Mouse (Mus musculus): Measurements from ENCODE around the gene Cnpy1. TPM values are rescaled to one million over a fixed set of nuclear protein-coding genes. Genes with fewer than 3 reads are reported as not detected.

The Cnpy1 gene
- polyA plus RNA-seq, 1 experiment from 2014 or later: 148 TPM

GRCm38 (mm10) chr5:28159072-28159458, 86.5 kb downstream of the Cnpy1 start:
- Histone ChIP-seq H3K4me3 (peak overlapping the region; percentile 30; the same call in 1 of the 2 replicates), H3K36me3 (no peaks in the 10 kb centered on the region), H3K4me1 (peaks cover 30% of the 10 kb centered on the region; the same call in 1 of the 2 replicates), H3K9ac (replicated peaks) (peak overlapping the region; percentile 31), H3K27ac (replicated peaks) (peak overlapping the region; percentile 69), H3K27me3 (peaks cover 92% of the 10 kb centered on the region), H3K9me3 (no peaks in the 10 kb centered on the region), H3K4me2 (replicated peaks) (peak overlapping the region; percentile 50)
- WGBS: 3% methylated on average over 15 of the region's 15 CpGs
- ATAC-seq (ENCODE audit: low FRiP score, low read depth): 0 out of 2 replicates have a peak, but pooled peaks have one; percentile 20

GRCm38 (mm10) chr5:28158308-28159071, 87.1 kb downstream of the Cnpy1 start:
- H3K36me3 ChIP-seq: no peaks in the 10 kb centered on the region

GRCm38 (mm10) chr5:28157781-28158180, 87.8 kb downstream of the Cnpy1 start:
- peak overlapping the region; percentile 69 for H3K27ac ChIP-seq (replicated peaks)
- no peaks in the 10 kb centered on the region for H3K36me3 ChIP-seq
- 1% methylated on average over 17 of the region's 17 CpGs for WGBS
- H3K4me1 ChIP-seq: peaks cover 27% of the 10 kb centered on the region; the same call in 1 of the 2 replicates
- H3K27me3 ChIP-seq: peaks cover 91% of the 10 kb centered on the region
- peak overlapping the region; percentile 4; the same call in 1 of the 2 replicates for H3K9ac ChIP-seq (replicated peaks)
- no peak for ATAC-seq (ENCODE audit: low FRiP score, low read depth)
- H3K4me2 ChIP-seq (replicated peaks): peak overlapping the region; percentile 50
- no peaks in the 10 kb centered on the region for H3K9me3 ChIP-seq
- peak overlapping the region; percentile 30 for H3K4me3 ChIP-seq

More at GRCm38 (mm10) chr5:28158308-28159071, 87.1 kb downstream of the Cnpy1 start:
- H3K4me1 ChIP-seq: peaks cover 27% of the 10 kb centered on the region; the same call in 1 of the 2 replicates
- H3K27ac ChIP-seq (replicated peaks): peak overlapping the region; percentile 69
- H3K9ac ChIP-seq (replicated peaks): peak overlapping the region; percentile 31
- H3K27me3 ChIP-seq: peaks cover 92% of the 10 kb centered on the region
- peak; percentile 90 for ATAC-seq (ENCODE audit: low FRiP score, low read depth)
- peak overlapping the region; percentile 30 for H3K4me3 ChIP-seq
- no peaks in the 10 kb centered on the region for H3K9me3 ChIP-seq
- WGBS: under 1% methylated on average over 31 of the region's 31 CpGs
- H3K4me2 ChIP-seq (replicated peaks): peak overlapping the region; percentile 50

GRCm38 (mm10) chr5:28157044-28157730, 88.4 kb downstream of the Cnpy1 start:
- ATAC-seq (ENCODE audit: low FRiP score, low read depth): no peak
- no peaks in the 10 kb centered on the region for H3K36me3 ChIP-seq
- no peaks in the 10 kb centered on the region for H3K9me3 ChIP-seq
- H3K27me3 ChIP-seq: peaks cover 91% of the 10 kb centered on the region
- H3K9ac ChIP-seq (replicated peaks): no peak overlapping the region
- no peak overlapping the region for H3K4me3 ChIP-seq
- H3K27ac ChIP-seq (replicated peaks): peak overlapping the region; percentile 69; the same call in 1 of the 2 replicates
- H3K4me1 ChIP-seq: peaks cover 26% of the 10 kb centered on the region; the same call in 1 of the 2 replicates
- peak overlapping the region; percentile 50 for H3K4me2 ChIP-seq (replicated peaks)
- WGBS: 7% methylated on average over 9 of the region's 9 CpGs

Other genes with a start within 250 kb of the Cnpy1 start
- 119 and 141 TPM in 2 replicates for gene Insig1, start 174.4 kb downstream of the Cnpy1 start, polyA plus RNA-seq (2016; fragmentation: Nextera tagmentation; extraction: Ambion mirVana)
- 1.5 and 2.1 TPM in 2 replicates for gene En2, start 80.1 kb downstream of the Cnpy1 start, polyA plus RNA-seq (2016; fragmentation: Nextera tagmentation; extraction: Ambion mirVana)
- gene Rbm33, start 71.3 kb upstream of the Cnpy1 start, polyA plus RNA-seq (2016; fragmentation: Nextera tagmentation; extraction: Ambion mirVana): 25.3 and 27.3 TPM in 2 replicates
- gene Shh, start 221.4 kb upstream of the Cnpy1 start, polyA plus RNA-seq (2016; fragmentation: Nextera tagmentation; extraction: Ambion mirVana): 4.5 and 5.1 TPM in 2 replicates

Data from midbrain, embryonic 12.5 days (tissue).